In the genomic region with DNA sequence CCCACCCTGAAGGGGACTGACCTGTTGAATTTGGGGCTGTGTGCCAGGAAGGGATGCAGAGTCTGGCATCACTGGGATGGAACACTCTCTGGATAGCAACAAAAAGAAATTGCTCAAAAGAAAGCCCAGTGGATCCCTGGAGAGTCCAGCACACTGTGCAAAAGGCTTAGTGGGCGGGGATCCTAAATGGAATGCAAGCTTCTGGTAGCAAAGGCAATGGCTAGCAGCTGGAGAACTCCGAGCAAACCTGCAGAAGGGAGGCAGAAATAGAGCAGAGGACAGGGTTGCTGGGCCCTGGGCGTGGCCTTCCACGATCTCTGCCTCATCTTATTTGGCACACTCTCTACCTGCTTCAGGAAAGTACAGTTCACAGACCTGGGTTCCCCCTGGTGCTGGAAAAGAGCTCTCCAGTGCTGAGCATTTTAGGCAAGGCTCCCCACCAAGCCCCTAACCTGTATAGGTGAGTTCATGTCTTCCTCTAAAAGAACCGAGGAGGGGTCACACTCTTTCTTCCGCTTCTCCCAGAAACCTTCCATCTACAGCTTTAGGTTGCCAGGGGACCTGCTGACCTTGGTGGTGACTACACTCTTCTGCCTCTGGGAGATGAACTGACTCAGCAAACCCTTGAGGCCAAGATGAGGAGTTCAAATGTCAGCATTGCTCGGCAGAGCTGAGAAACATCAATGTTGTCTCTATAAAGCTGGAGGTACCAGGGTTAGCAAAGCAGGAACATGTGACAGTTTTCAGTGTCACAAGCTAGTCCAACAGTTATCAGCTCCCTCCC, we compare ENCODE assay signal across 10 mouse cellular contexts.
DNase-seq lines count a peak whose midpoint lies in the region; ATAC-seq and TF ChIP-seq lines count a peak whose summit lies in the region.
"Had no signal": no experiment of that assay in that cellular context is flagged by ENCODE, and none has a peak within 500 bp of the region (broad histone marks: within the 10 kb centered on the region; RNA-seq: fewer than 3 reads in every experiment).

No protein-coding gene starts in this region.

- H3K36me3 ChIP-seq in heart, embryonic 16.5 days (ENCODE audit: control insufficient read depth, insufficient read depth), result no peaks in the 10 kb centered on the region
- no peaks in the 10 kb centered on the region for H3K36me3 ChIP-seq in E14TG2a.4 (ENCODE audit: insufficient read depth, low read length)
- H3K36me3 ChIP-seq: neural tube, embryonic 13.5 days had no signal

- ATAC-seq in heart, embryonic 16.5 days (replicated peaks; ENCODE audit: extremely low read depth, insufficient read depth, low FRiP score), result 0 out of 2 replicates have a peak, but pooled peaks have one; percentile 28

- no peak overlapping the region for H3K4me3 ChIP-seq in heart, embryonic 16.5 days (ENCODE audit: low read length)
- peak overlapping the region; percentile 57 for H3K4me3 ChIP-seq in E14TG2a.4 (replicated peaks; ENCODE audit: low read length)
- no peak overlapping the region for H3K4me3 ChIP-seq in brown adipose tissue, adult 24 weeks (ENCODE audit: insufficient read depth, low read depth, low read length)
- H3K4me3 ChIP-seq: neural tube, embryonic 13.5 days had no signal

- no peak for TF ChIP-seq CTCF in E14TG2a.4 (conservative IDR thresholded peaks at IDR 0.05; ENCODE audit: low read length)

- 55% methylated on average over 7 of the region's 7 CpGs for WGBS in heart, embryonic 16.5 days

- intact Hi-C loops in heart, postnatal 25 days (cut with DNase I), result no loop called here
- intact Hi-C loops in left cerebral cortex, postnatal 36 days (cut with DNase I), result no loop called here

- H3K9me3 ChIP-seq in heart, embryonic 16.5 days (replicated peaks; ENCODE audit: control insufficient read depth, low read length), result no peaks in the 10 kb centered on the region
- H3K9me3 ChIP-seq in E14TG2a.4 (ENCODE audit: low read length), result no peaks in the 10 kb centered on the region
- H3K9me3 ChIP-seq: neural tube, embryonic 13.5 days had no signal

- H3K4me2 ChIP-seq in heart, embryonic 16.5 days (ENCODE audit: low read depth, low read length), result no peak overlapping the region
- H3K4me2 ChIP-seq: neural tube, embryonic 13.5 days had no signal

- no peak for DNase-seq in heart, postnatal 25 days (ENCODE audit: low spot score)
- peak; percentile 81 for DNase-seq in 3T3-L1 (ENCODE audit: low read depth, low spot score)
- no peak for DNase-seq in left cerebral cortex, postnatal 36 days (ENCODE audit: low spot score in 2 of 2)
- no peak for DNase-seq in cerebellum, adult 11 months
- DNase-seq: cerebellum, adult 2 months; kidney, adult 11 months had no signal

- no peak overlapping the region for H3K27ac ChIP-seq in heart, embryonic 16.5 days (ENCODE audit: low read length)
- 0 out of 2 replicates have a peak overlapping the region, but pooled peaks have one; percentile 4 for H3K27ac ChIP-seq in brown adipose tissue, adult 24 weeks (replicated peaks; ENCODE audit: low read depth, low read length)
- H3K27ac ChIP-seq: neural tube, embryonic 13.5 days had no signal

- H3K9ac ChIP-seq in heart, embryonic 16.5 days (ENCODE audit: low read length), result no peak overlapping the region
- H3K9ac ChIP-seq: neural tube, embryonic 13.5 days had no signal

- no peaks in the 10 kb centered on the region for H3K4me1 ChIP-seq in heart, embryonic 16.5 days (ENCODE audit: control insufficient read depth, insufficient read depth, low read length)
- peaks cover 46% of the 10 kb centered on the region for H3K4me1 ChIP-seq in E14TG2a.4 (replicated peaks; ENCODE audit: low read depth, low read length)
- H3K4me1 ChIP-seq in brown adipose tissue, adult 24 weeks (ENCODE audit: control insufficient read depth, insufficient read depth, insufficient read length, low read length), result peaks cover 4% of the 10 kb centered on the region; the same call in 1 of the 2 replicates

- no peaks in the 10 kb centered on the region for H3K27me3 ChIP-seq in heart, embryonic 16.5 days (ENCODE audit: control insufficient read depth, insufficient read depth, low read length)
- no peaks in the 10 kb centered on the region for H3K27me3 ChIP-seq in E14TG2a.4 (ENCODE audit: insufficient read depth, low read length)
- H3K27me3 ChIP-seq: neural tube, embryonic 13.5 days had no signal
